Mouse (Mus musculus) myocyte (in vitro differentiated cells): ENCODE results near the gene Prol1. TPM values are rescaled to one million over a fixed set of nuclear protein-coding genes. Genes with fewer than 3 reads are reported as not detected.

Source experiments
- H3K27me3 ChIP-seq: one replicate; pipeline ENCODE4 v1.6.1; 2011; ENCODE audit not compliant: control insufficient read depth, insufficient read depth, insufficient read length
- H3K36me3 ChIP-seq: one replicate; pipeline ENCODE4 v1.6.1; 2011; ENCODE audit not compliant: control insufficient read depth, insufficient read depth
- H3K4me2 ChIP-seq: one replicate; pipeline ENCODE4 v1.6.1; 2011; ENCODE audit warnings: low read depth, control low read depth
- H3K4me3 ChIP-seq: one replicate; pipeline ENCODE4 v1.5.1; 2011; ENCODE audit warnings: mild to moderate bottlenecking, control low read depth, moderate library complexity
- H3K79me2 ChIP-seq: one replicate; pipeline ENCODE4 v1.6.1; 2011; ENCODE audit not compliant: control insufficient read depth, insufficient read depth
- H3ac ChIP-seq: one replicate; pipeline ENCODE4 v1.6.1; 2011; ENCODE audit not compliant: control insufficient read depth, insufficient read length
- CEBPB ChIP-seq: IDR thresholded peaks from 2 replicates; pipeline ENCODE4 v1.6.1; 2011; ENCODE audit warnings: mild to moderate bottlenecking, moderate library complexity; ENCODE audit not compliant: poor library complexity, insufficient read depth, severe bottlenecking
- E2F4 ChIP-seq: IDR thresholded peaks from one replicate; pipeline ENCODE4 v1.6.1; 2011; ENCODE audit warnings: mild to moderate bottlenecking, control low read depth, moderate library complexity; ENCODE audit not compliant: insufficient read depth
- MAX ChIP-seq: IDR thresholded peaks from one replicate; pipeline ENCODE4 v1.6.1; 2011; ENCODE audit warnings: low read depth, mild to moderate bottlenecking, control low read depth
- MYOD1 ChIP-seq, 3 experiments: IDR thresholded peaks; one replicate each; pipeline ENCODE4 v1.6.1; 2011; ENCODE audit warnings: control low read depth in 2 of 3, low read depth in 2 of 3, mild to moderate bottlenecking in 2 of 3, moderate library complexity in 1 of 3; ENCODE audit not compliant: insufficient read length in 2 of 3, control insufficient read depth in 1 of 3
- MYOG ChIP-seq, 3 experiments: IDR thresholded peaks; one replicate each; pipeline ENCODE4 v1.6.1; 2011; ENCODE audit warnings: control low read depth in 2 of 3, low read depth in 2 of 3, mild to moderate bottlenecking in 2 of 3; ENCODE audit not compliant: insufficient read length in 2 of 3, control insufficient read depth in 1 of 3, insufficient read depth in 1 of 3
- POLR2A ChIP-seq: IDR thresholded peaks from one replicate; pipeline ENCODE4 v1.6.1; 2011; ENCODE audit warnings: low read depth, mild to moderate bottlenecking, control low read depth, moderate library complexity; ENCODE audit not compliant: insufficient read length
- POLR2AphosphoS2 ChIP-seq: IDR thresholded peaks from one replicate; pipeline ENCODE4 v1.6.1; 2011; ENCODE audit warnings: low read depth, control low read depth; ENCODE audit not compliant: insufficient read length
- REST ChIP-seq: IDR thresholded peaks from one replicate; pipeline ENCODE4 v1.6.1; 2011; ENCODE audit warnings: mild to moderate bottlenecking, control low read depth, moderate library complexity; ENCODE audit not compliant: insufficient read depth, insufficient read length
- SRF ChIP-seq: IDR thresholded peaks from one replicate; pipeline ENCODE4 v1.6.1; 2011; ENCODE audit warnings: low read depth; ENCODE audit not compliant: control insufficient read depth, insufficient read length
- TCF12 ChIP-seq: IDR thresholded peaks from one replicate; pipeline ENCODE4 v1.6.1; 2011; ENCODE audit warnings: mild to moderate bottlenecking, control low read depth; ENCODE audit not compliant: poor library complexity, insufficient read depth, severe bottlenecking
- TCF3 ChIP-seq: IDR thresholded peaks from one replicate; pipeline ENCODE4 v1.6.1; 2011; ENCODE audit warnings: low read depth, control low read depth; ENCODE audit not compliant: insufficient read length
- USF1 ChIP-seq: IDR thresholded peaks from one replicate; pipeline ENCODE4 v1.6.1; 2011; ENCODE audit warnings: low read depth, mild to moderate bottlenecking, control low read depth, moderate library complexity
- polyA plus RNA-seq: library from polyadenylated mRNA; unstranded; fragments of >200 nt; fragmentation: generic; extraction: Trizol; gene quantifications from one replicate; pipeline ENCODE4 v1.2.1, GENCODE M21; 2012; ENCODE audit warnings: missing spikeins

Gene Prol1
- polyA plus RNA-seq, 1 experiment, result not detected

DNA sequence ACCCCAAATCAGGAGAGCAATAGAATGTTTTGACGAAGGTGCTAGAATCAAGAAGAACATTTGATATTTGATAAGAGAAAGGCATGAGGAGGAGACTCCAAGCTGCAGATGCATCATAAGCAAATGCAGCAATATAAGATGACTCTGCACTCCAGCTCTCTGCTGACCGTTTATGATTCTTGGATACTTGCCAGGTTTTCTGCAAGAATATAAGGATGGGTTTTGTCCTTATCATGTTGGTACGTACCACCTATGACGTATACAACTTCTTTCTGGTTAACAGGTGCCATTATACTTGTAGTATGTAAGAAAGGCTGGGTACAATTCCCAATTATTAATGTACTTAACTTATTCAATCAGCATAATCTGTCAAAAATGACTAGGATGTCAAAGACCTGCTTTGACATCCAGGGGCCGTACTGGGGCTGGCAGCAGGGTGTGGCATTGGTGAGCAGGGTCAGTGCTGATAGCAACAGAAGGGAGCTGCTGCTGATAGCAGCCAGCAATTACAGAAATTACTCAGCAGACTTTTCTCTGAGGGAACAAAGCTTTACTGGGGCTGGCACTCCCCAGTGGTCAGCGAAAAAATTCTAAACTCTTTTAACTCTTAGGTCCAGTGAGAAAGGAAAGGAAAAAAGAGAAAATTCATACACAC lies 53.6 kb downstream of the Prol1 start:
- TF ChIP-seq CEBPB, result no peak
- TF ChIP-seq USF1, result no peak
- TF ChIP-seq MYOD1 (IDR thresholded peaks at IDR 0.05; ENCODE audit: control insufficient read depth in 1 of 3, insufficient read length in 2 of 3, low read depth in 2 of 3), result no peak
- no peak for TF ChIP-seq MYOG (IDR thresholded peaks at IDR 0.05; ENCODE audit: control insufficient read depth in 1 of 3, insufficient read depth in 1 of 3, insufficient read length in 2 of 3, low read depth in 2 of 3)
- no peak for TF ChIP-seq REST
- TF ChIP-seq E2F4, result no peak
- no peak for TF ChIP-seq MAX
- no peak for TF ChIP-seq SRF
- TF ChIP-seq TCF12, result no peak
- no peak for TF ChIP-seq POLR2A
- TF ChIP-seq TCF3, result no peak
- no peak for TF ChIP-seq POLR2AphosphoS2
- Histone ChIP-seq H3K4me3 (no peak overlapping the region), H3K27me3 (no peaks in the 10 kb centered on the region), H3ac (no peak overlapping the region), H3K4me2 (no peak overlapping the region), H3K79me2 (no peaks in the 10 kb centered on the region), H3K36me3 (no peaks in the 10 kb centered on the region)

DNA sequence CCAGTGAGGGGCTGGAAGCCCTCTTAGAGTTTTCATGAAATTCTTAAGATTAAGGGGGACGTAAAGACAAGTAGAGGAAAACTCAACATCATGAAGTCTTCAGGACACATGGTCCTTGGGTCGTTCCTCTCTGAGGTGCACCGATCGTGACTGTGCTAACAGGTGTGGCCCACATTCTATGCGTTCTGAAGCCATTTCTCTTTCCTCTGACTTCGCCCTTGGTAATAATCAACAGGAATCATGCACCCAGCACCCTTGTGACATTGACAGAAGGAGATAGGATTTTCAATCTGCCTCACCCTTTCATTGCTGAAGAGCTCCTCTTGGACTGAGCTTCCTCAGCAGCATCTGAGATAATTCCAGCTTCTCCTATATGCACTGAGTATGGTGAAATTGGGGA lies 55.5 kb downstream of the Prol1 start:
- TF ChIP-seq REST (no peak), POLR2A (no peak), CEBPB (no peak), MYOD1 (IDR thresholded peaks at IDR 0.05; ENCODE audit: control insufficient read depth in 1 of 3, insufficient read length in 2 of 3, low read depth in 2 of 3) (no peak), POLR2AphosphoS2 (no peak), SRF (no peak), TCF3 (no peak), MYOG (IDR thresholded peaks at IDR 0.05; ENCODE audit: control insufficient read depth in 1 of 3, insufficient read depth in 1 of 3, insufficient read length in 2 of 3, low read depth in 2 of 3) (no peak), USF1 (no peak), MAX (no peak)
- no peak overlapping the region for H3ac ChIP-seq
- H3K4me2 ChIP-seq, result no peak overlapping the region

DNA sequence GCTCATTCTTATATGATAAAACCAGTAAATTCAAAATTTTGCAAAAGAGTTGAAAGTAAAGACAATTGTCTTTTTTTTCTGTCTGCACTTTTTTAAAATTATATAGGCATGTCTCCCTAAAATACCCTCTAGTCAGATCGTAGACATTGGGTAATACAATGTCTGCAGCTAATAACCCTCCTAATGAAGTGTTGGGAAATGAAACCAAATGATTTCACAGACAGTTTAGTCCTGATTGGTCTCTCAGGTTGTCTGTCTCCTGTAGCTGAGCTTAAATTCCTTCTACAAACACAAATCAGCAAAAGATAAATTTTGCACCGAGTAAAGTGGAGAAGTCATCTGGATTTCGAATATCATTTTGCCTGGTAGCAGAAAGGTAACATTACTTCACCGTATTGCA lies 58.7 kb downstream of the Prol1 start, which contains the start of gene Amtn:
Gene Amtn (plus strand): TSS at position 301 of the 400 bp plus-strand sequence.
- H3K79me2 ChIP-seq, result no peaks in the 10 kb centered on the region
- H3K4me3 ChIP-seq, result no peak within 1 kb of the TSS
- no peak within 1 kb of the TSS for H3ac ChIP-seq
- no peaks in the 10 kb centered on the region for H3K27me3 ChIP-seq
- no peaks in the 10 kb centered on the region for H3K36me3 ChIP-seq
- TF ChIP-seq MAX (no peak), TCF12 (no peak), POLR2AphosphoS2 (no peak), TCF3 (no peak), SRF (no peak), USF1 (no peak), MYOD1 (IDR thresholded peaks at IDR 0.05; ENCODE audit: control insufficient read depth in 1 of 3, insufficient read length in 2 of 3, low read depth in 2 of 3) (no peak), MYOG (IDR thresholded peaks at IDR 0.05; ENCODE audit: control insufficient read depth in 1 of 3, insufficient read depth in 1 of 3, insufficient read length in 2 of 3, low read depth in 2 of 3) (no peak), POLR2A (no peak), REST (no peak), CEBPB (no peak), E2F4 (no peak)
- H3K4me2 ChIP-seq, result no peak within 1 kb of the TSS

More for the DNA sequence above, 55.5 kb downstream of the Prol1 start:
- no peaks in the 10 kb centered on the region for H3K36me3 ChIP-seq
- H3K4me3 ChIP-seq, result no peak overlapping the region
- no peaks in the 10 kb centered on the region for H3K27me3 ChIP-seq
- H3K79me2 ChIP-seq, result no peaks in the 10 kb centered on the region

Other genes with a start within 250 kb of the Prol1 start
- gene Smr2, start 230.8 kb upstream of the Prol1 start, polyA plus RNA-seq, result not detected
- not detected for gene Gm11116, start 205.8 kb upstream of the Prol1 start, polyA plus RNA-seq
- gene Gm11115, start 163.2 kb upstream of the Prol1 start, polyA plus RNA-seq, result not detected
- not detected for gene Gm7714, start 48.4 kb upstream of the Prol1 start, polyA plus RNA-seq
- gene Amtn, start 58.8 kb downstream of the Prol1 start, polyA plus RNA-seq, result not detected
- not detected for gene Ambn, start 138.7 kb downstream of the Prol1 start, polyA plus RNA-seq
- gene Enam, start 170.7 kb downstream of the Prol1 start, polyA plus RNA-seq, result not detected
- 0.04 TPM for gene Jchain, start 210.6 kb downstream of the Prol1 start, polyA plus RNA-seq
- gene Utp3, start 237.2 kb downstream of the Prol1 start, polyA plus RNA-seq, result 34.5 TPM
- 4.9 TPM for gene Rufy3, start 247.7 kb downstream of the Prol1 start, polyA plus RNA-seq